Mouse (Mus musculus): ENCODE results near the gene Grb10. TPM values are rescaled to one million over a fixed set of nuclear protein-coding genes. Genes with fewer than 3 reads are reported as not detected.

Grb10 gene
- not detected in 2 replicates for total RNA-seq (2017)

GRCm38 (mm10) chr11:12038470-12038985, at the start of gene Grb10:
Grb10 (minus strand) TSS chr11:12038683.
- no peak for ATAC-seq (ENCODE audit: extremely low read depth, insufficient number of reproducible peaks, low FRiP score, poor library complexity, severe bottlenecking)

GRCm38 (mm10) chr11:12081638-12082037, 43.2 kb upstream of the Grb10 start:
- no peak for ATAC-seq (ENCODE audit: extremely low read depth, insufficient number of reproducible peaks, low FRiP score, poor library complexity, severe bottlenecking)

GRCm38 (mm10) chr11:12079231-12079630, 40.7 kb upstream of the Grb10 start:
- ATAC-seq (ENCODE audit: extremely low read depth, insufficient number of reproducible peaks, low FRiP score, poor library complexity, severe bottlenecking), result no peak

- no peak for ATAC-seq (ENCODE audit: extremely low read depth, insufficient number of reproducible peaks, low FRiP score, poor library complexity, severe bottlenecking)
Measured at GRCm38 (mm10) chr11:12075449-12075848, 37.0 kb upstream of the Grb10 start.

- ATAC-seq (ENCODE audit: extremely low read depth, insufficient number of reproducible peaks, low FRiP score, poor library complexity, severe bottlenecking), result no peak
Measured at GRCm38 (mm10) chr11:12073394-12074226, 35.1 kb upstream of the Grb10 start.

GRCm38 (mm10) chr11:12072322-12072721, 33.8 kb upstream of the Grb10 start:
- no peak for ATAC-seq (ENCODE audit: extremely low read depth, insufficient number of reproducible peaks, low FRiP score, poor library complexity, severe bottlenecking)

- no peak for ATAC-seq (ENCODE audit: extremely low read depth, insufficient number of reproducible peaks, low FRiP score, poor library complexity, severe bottlenecking)
Measured at GRCm38 (mm10) chr11:12059005-12059404, 20.5 kb upstream of the Grb10 start.

GRCm38 (mm10) chr11:12048547-12049327, 10.3 kb upstream of the Grb10 start:
- no peak for ATAC-seq (ENCODE audit: extremely low read depth, insufficient number of reproducible peaks, low FRiP score, poor library complexity, severe bottlenecking)

GRCm38 (mm10) chr11:12048135-12048534, 9.7 kb upstream of the Grb10 start:
- no peak for ATAC-seq (ENCODE audit: extremely low read depth, insufficient number of reproducible peaks, low FRiP score, poor library complexity, severe bottlenecking)

- ATAC-seq (ENCODE audit: extremely low read depth, insufficient number of reproducible peaks, low FRiP score, poor library complexity, severe bottlenecking), result no peak
Measured at GRCm38 (mm10) chr11:12044245-12044644, 5.8 kb upstream of the Grb10 start.

- no peak for ATAC-seq (ENCODE audit: extremely low read depth, insufficient number of reproducible peaks, low FRiP score, poor library complexity, severe bottlenecking)
Measured at GRCm38 (mm10) chr11:12041787-12042186, 3.3 kb upstream of the Grb10 start.

GRCm38 (mm10) chr11:12041379-12041778, 2.9 kb upstream of the Grb10 start:
- no peak for ATAC-seq (ENCODE audit: extremely low read depth, insufficient number of reproducible peaks, low FRiP score, poor library complexity, severe bottlenecking)

GRCm38 (mm10) chr11:12040391-12040790, 1.9 kb upstream of the Grb10 start:
- ATAC-seq (ENCODE audit: extremely low read depth, insufficient number of reproducible peaks, low FRiP score, poor library complexity, severe bottlenecking), result no peak

GRCm38 (mm10) chr11:12039748-12040147, 1.3 kb upstream of the Grb10 start:
- ATAC-seq (ENCODE audit: extremely low read depth, insufficient number of reproducible peaks, low FRiP score, poor library complexity, severe bottlenecking), result no peak

- no peak for ATAC-seq (ENCODE audit: extremely low read depth, insufficient number of reproducible peaks, low FRiP score, poor library complexity, severe bottlenecking)
Measured at GRCm38 (mm10) chr11:12039098-12039497, 615 bp upstream of the Grb10 start.

- ATAC-seq (ENCODE audit: extremely low read depth, insufficient number of reproducible peaks, low FRiP score, poor library complexity, severe bottlenecking), result no peak
Measured at GRCm38 (mm10) chr11:12037689-12038469, 604 bp downstream of the Grb10 start.

- ATAC-seq (ENCODE audit: extremely low read depth, insufficient number of reproducible peaks, low FRiP score, poor library complexity, severe bottlenecking), result no peak
Measured at GRCm38 (mm10) chr11:12037075-12037686, 1.3 kb downstream of the Grb10 start.

- no peak for ATAC-seq (ENCODE audit: extremely low read depth, insufficient number of reproducible peaks, low FRiP score, poor library complexity, severe bottlenecking)
Measured at GRCm38 (mm10) chr11:12035916-12036910, 2.3 kb downstream of the Grb10 start.

Measured in neutrophil, adult 5-6 weeks (primary cell).